Mouse (Mus musculus) CH12.LX (cell line): Measurements from ENCODE around the gene Gpr101. TPM values are rescaled to one million over a fixed set of nuclear protein-coding genes. Genes with fewer than 3 reads are reported as not detected.

ENCODE experiments used
- DNase-seq: peaks from one replicate; pipeline ENCODE4 v3.0.0-alpha.2; 2013; ENCODE audit errors: extremely low read depth
- H3K27ac ChIP-seq: 2 replicates; pipeline ENCODE4 v1.5.1; 2012; ENCODE audit warnings: low read depth, mild to moderate bottlenecking, control low read depth, moderate library complexity; ENCODE audit not compliant: insufficient read depth
- H3K27me3 ChIP-seq: replicated peaks from 2 replicates; pipeline ENCODE3; 2012; ENCODE audit warnings: inconsistent platforms
- H3K36me3 ChIP-seq, 2 experiments: replicated peaks in 1 of 2; 2 replicates each; pipeline versions ENCODE3 to v1.6.1; 2012; ENCODE audit warnings: inconsistent platforms in 1 of 2, low read length in 1 of 2, mild to moderate bottlenecking in 1 of 2, mixed read lengths in 1 of 2, moderate library complexity in 1 of 2; ENCODE audit not compliant: control insufficient read depth in 1 of 2, insufficient read depth in 1 of 2
- H3K4me1 ChIP-seq, 2 experiments: 2 replicates each; pipeline ENCODE4 v1.6.1; 2012; ENCODE audit warnings: inconsistent platforms in 1 of 2, moderate library complexity in 1 of 2; ENCODE audit not compliant: insufficient read depth in 2 of 2, control insufficient read depth in 1 of 2
- H3K4me2 ChIP-seq: 2 replicates; pipeline ENCODE4 v1.6.1; 2012; ENCODE audit warnings: low read depth, mild to moderate bottlenecking, control low read depth; ENCODE audit not compliant: poor library complexity, insufficient read depth, severe bottlenecking
- H3K4me3 ChIP-seq, 3 experiments: fragments of 150-350 bp in 1 of 3; sonication (generic) in 1 of 3; replicated peaks in 1 of 3; 2 replicates each; pipeline versions ENCODE3 to v1.5.1; 2011 to 2012; ENCODE audit warnings: low read depth in 2 of 3, low read length in 2 of 3, mild to moderate bottlenecking in 2 of 3, moderate library complexity in 2 of 3, control low read depth in 1 of 3, improper control_type of control experiment in 1 of 3, inconsistent platforms in 1 of 3, mixed read lengths in 1 of 3; ENCODE audit not compliant: poor library complexity in 1 of 3
- H3K79me2 ChIP-seq: replicated peaks from 2 replicates; pipeline ENCODE4 v1.6.1; 2012; ENCODE audit warnings: mild to moderate bottlenecking, moderate library complexity; ENCODE audit not compliant: control insufficient read depth, poor library complexity, insufficient read depth, severe bottlenecking; ENCODE audit errors: extremely low read depth
- H3K9ac ChIP-seq: 2 replicates; pipeline ENCODE4 v1.6.1; 2012; ENCODE audit warnings: low read depth, mild to moderate bottlenecking, control low read depth, moderate library complexity; ENCODE audit not compliant: insufficient read depth
- H3K9me3 ChIP-seq: replicated peaks from 2 replicates; pipeline ENCODE3; 2012; ENCODE audit warnings: low read length, inconsistent platforms, mixed read lengths
- CHD2 ChIP-seq: IDR thresholded peaks from 2 replicates; pipeline ENCODE4 v1.6.1; 2011; ENCODE audit warnings: low read length, improper control_type of control experiment
- CTCF ChIP-seq, 2 experiments: IDR thresholded peaks in 1 of 2; conservative IDR thresholded peaks in 1 of 2; 2 replicates each; pipeline ENCODE4 v1.5.1; 2011 to 2012; ENCODE audit warnings: low read depth in 2 of 2, low read length in 2 of 2, improper control_type of control experiment in 1 of 2, inconsistent platforms in 1 of 2, mild to moderate bottlenecking in 1 of 2, moderate library complexity in 1 of 2
- ELF1 ChIP-seq: IDR thresholded peaks from 2 replicates; pipeline ENCODE4 v1.6.1; 2014; ENCODE audit warnings: low read depth, mild to moderate bottlenecking, inconsistent platforms, low read length, improper control_type of control experiment
- ETS1 ChIP-seq: conservative IDR thresholded peaks from 2 replicates; pipeline ENCODE4 v1.6.1; 2012; ENCODE audit warnings: low read depth, mild to moderate bottlenecking, inconsistent platforms, low read length, improper control_type of control experiment, moderate library complexity
- IRF4 ChIP-seq: IDR thresholded peaks from 2 replicates; pipeline ENCODE4 v1.6.1; 2014; ENCODE audit warnings: low read depth, mild to moderate bottlenecking, inconsistent platforms, low read length, improper control_type of control experiment
- JUN ChIP-seq: IDR thresholded peaks from 2 replicates; pipeline ENCODE4 v1.6.1; 2011; ENCODE audit warnings: low read depth, mild to moderate bottlenecking, low read length, improper control_type of control experiment, moderate library complexity; ENCODE audit not compliant: insufficient read depth
- JUND ChIP-seq: conservative IDR thresholded peaks from 2 replicates; pipeline ENCODE4 v1.6.1; 2011; ENCODE audit warnings: low read depth, low read length, improper control_type of control experiment
- NELFE ChIP-seq: IDR thresholded peaks from 2 replicates; pipeline ENCODE4 v1.6.1; 2011; ENCODE audit warnings: low read depth, low read length, improper control_type of control experiment
- POLR2A ChIP-seq: IDR thresholded peaks from 2 replicates; pipeline ENCODE4 v1.6.1; 2011; ENCODE audit warnings: low read depth, mild to moderate bottlenecking, improper control_type of control experiment, low read length
- POLR2AphosphoS2 ChIP-seq: IDR thresholded peaks from 2 replicates; pipeline ENCODE4 v1.6.1; 2011; ENCODE audit warnings: low read depth, low read length, improper control_type of control experiment
- USF2 ChIP-seq: conservative IDR thresholded peaks from 2 replicates; pipeline ENCODE4 v1.6.1; 2011; ENCODE audit warnings: low read depth, low read length, improper control_type of control experiment
- ZC3H11A ChIP-seq: IDR thresholded peaks from 2 replicates; pipeline ENCODE4 v1.6.1; 2012; ENCODE audit warnings: low read depth, mild to moderate bottlenecking, inconsistent platforms, low read length, improper control_type of control experiment
- dilution Hi-C: fragments of 300-500 bp; cut with MboI; formaldehyde crosslinking; loops from 2 replicates; pipeline ENCODE4 v1.14.3; 2020; ENCODE audit warnings: low sequenced_read_pairs; ENCODE audit not compliant: extremely low pct_unique_long_range_greater_than_20kb, extremely low pct_ligation_motif_present
- in situ Hi-C: fragments of 300-500 bp; cut with MboI; formaldehyde crosslinking; loops from 3 replicates; pipeline ENCODE4 v1.14.3; 2019; ENCODE audit warnings: low sequenced_read_pairs, low pct_ligation_motif_present, low pct_unique_long_range_greater_than_20kb, mixed read lengths
- polyA plus RNA-seq: library from polyadenylated mRNA; unstranded; fragments of >175 nt; gene quantifications from 2 replicates; pipeline ENCODE4 v1.2.1, GENCODE M21; 2012; ENCODE audit warnings: low read depth; ENCODE audit not compliant: insufficient read length
- total RNA-seq, 2 experiments: library from RNA; depleted of rRNA; stranded (reverse); fragments of 300-350 nt in 1 of 2; fragments of >200 nt in 1 of 2; gene quantifications; 2 replicates each; pipeline ENCODE4 v1.2.3; 2012 to 2014

Gpr101 gene
- not detected in 2 replicates for total RNA-seq (2012; rRNA removed)
- total RNA-seq (2014; rRNA removed), result not detected in 2 replicates
- not detected in 2 replicates for polyA plus RNA-seq

DNA sequence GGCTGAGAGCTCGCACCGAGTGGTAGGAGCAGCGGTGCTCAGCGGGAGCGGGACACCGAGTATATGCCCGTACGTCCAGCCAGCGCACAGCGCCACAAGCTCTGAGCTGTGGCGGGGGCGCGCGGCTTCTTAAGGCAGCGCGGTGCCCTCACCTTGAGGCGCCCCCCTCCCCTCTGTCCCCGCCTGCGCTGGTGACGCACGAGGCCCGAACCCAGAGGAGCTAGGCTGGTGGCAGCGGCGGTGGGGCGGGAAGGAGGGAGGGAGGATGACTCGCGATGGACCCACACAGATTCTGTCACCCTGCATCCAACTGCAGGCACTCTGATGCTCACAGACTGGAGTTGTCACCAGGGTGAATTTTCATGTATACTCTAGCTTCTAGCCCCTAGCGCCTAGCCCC lies at the start of gene Gpr101:
TSS of gene Gpr101 (minus strand) at position 124 of the 400 bp plus-strand sequence.
- in situ Hi-C loops (no loop called here), dilution Hi-C loops (no loop called here)
- Histone ChIP-seq H3K4me2 (no peak within 1 kb of the TSS), H3K9me3 (no peaks in the 10 kb centered on the region), H3K4me3 (no peak within 1 kb of the TSS), H3K4me1 (no peaks in the 10 kb centered on the region), H3K9ac (no peak within 1 kb of the TSS), H3K36me3 (no peaks in the 10 kb centered on the region), H3K27me3 (no peaks in the 10 kb centered on the region), H3K27ac (no peak within 1 kb of the TSS), H3K79me2 (no peaks in the 10 kb centered on the region)
- DNase-seq, result no peak
- TF ChIP-seq ELF1, result no peak

DNA sequence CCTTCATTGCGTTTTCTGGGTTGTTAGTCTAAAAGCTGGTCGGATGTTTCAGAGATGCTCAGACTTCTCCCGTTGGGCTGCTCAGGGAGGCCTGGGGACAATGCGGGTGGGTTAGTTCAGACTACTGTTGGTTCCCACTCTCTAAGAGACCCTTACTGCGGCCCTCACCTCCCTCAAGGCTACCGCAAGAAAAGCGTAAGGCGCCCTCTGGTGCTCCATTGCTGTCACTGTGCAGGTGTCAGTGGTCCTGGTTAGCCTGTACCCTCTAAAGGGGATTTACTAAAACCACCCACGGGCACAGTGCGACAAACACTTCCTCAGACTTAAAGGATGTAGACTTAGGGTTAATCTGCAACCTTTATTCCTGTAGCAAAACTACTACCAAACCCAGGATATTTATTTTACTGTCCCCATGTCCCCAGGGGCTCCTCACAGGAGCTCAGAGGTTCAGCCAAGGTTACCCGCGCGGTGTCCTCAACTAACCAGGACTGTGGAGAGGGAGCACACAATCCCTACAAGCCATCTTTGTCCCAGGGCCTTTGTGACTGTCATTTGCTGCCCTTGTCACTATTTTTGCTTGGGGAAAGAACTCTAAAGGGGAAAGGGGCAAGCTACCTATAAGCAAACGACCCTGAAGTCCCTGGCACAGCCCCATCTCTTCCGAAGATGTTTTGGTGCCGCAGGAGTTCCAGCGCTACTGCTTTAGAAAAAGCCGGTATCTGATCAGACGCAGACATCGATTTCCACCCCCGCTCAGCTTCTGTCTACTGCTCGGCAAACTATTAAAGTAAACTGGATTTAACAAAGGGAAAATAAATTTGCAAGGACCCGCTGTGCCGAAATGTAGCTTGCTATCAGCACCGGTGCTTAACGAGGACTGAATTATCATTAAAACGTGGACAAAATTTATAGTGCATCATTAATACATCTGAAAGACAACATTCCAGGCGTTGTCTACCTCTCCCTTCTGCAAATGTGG lies 17.8 kb upstream of the Gpr101 start:
- Histone ChIP-seq H3K4me3 (no peak overlapping the region), H3K9ac (no peak overlapping the region), H3K27me3 (no peaks in the 10 kb centered on the region), H3K4me2 (no peak overlapping the region), H3K9me3 (no peaks in the 10 kb centered on the region), H3K36me3 (no peaks in the 10 kb centered on the region), H3K27ac (no peak overlapping the region), H3K79me2 (no peaks in the 10 kb centered on the region), H3K4me1 (no peaks in the 10 kb centered on the region)
- in situ Hi-C loops, result no loop called here
- dilution Hi-C loops, result no loop called here
- peak in 1 of 2 experiments; percentile 25; a peak in 1 of 4 replicates for TF ChIP-seq CTCF (conservative IDR thresholded peaks at IDR 0.05 in 1 of 2, IDR thresholded peaks at IDR 0.05 in 1 of 2; ENCODE audit: low read depth in 2 of 2, low read length in 2 of 2)
- no peak for TF ChIP-seq USF2
- no peak for DNase-seq

DNA sequence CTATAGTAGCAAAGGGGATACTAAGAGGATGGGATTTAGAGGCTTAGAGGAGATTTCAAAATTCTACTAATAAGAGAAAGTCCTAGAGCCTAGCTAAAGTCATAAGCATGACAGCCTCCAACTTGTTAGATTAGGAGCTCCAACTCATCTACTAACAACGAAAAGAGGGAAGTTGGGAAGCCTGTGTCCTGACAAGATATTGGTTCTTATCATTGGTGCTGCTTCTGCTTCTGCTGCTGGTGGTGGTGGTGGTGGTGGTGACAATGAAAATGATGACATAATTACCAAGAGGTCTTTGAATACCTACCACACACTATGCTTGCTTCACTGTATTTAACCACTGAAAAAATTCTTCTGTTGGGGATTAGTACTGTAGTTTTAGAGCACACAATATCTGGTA lies 2.7 kb upstream of the Gpr101 start:
- Histone ChIP-seq H3K4me3 (no peak overlapping the region), H3K4me2 (no peak overlapping the region), H3K79me2 (no peaks in the 10 kb centered on the region), H3K4me1 (no peaks in the 10 kb centered on the region), H3K9me3 (no peaks in the 10 kb centered on the region), H3K36me3 (no peaks in the 10 kb centered on the region), H3K27me3 (no peaks in the 10 kb centered on the region), H3K27ac (no peak overlapping the region), H3K9ac (no peak overlapping the region)
- TF ChIP-seq JUND (no peak), CHD2 (no peak), ETS1 (no peak), IRF4 (no peak), POLR2AphosphoS2 (no peak), ZC3H11A (no peak), JUN (no peak), POLR2A (no peak), NELFE (no peak)
- dilution Hi-C loops, result no loop called here
- no peak for DNase-seq
- in situ Hi-C loops, result no loop called here

Other genes starting within 250 kb of the Gpr101 start
- 68.9 and 69.8 TPM in 2 replicates for gene Arhgef6, start 165.0 kb downstream of the Gpr101 start, total RNA-seq (2012; rRNA removed)
- 162 and 167 TPM in 2 replicates for gene Arhgef6, start 165.0 kb downstream of the Gpr101 start, total RNA-seq (2014; rRNA removed)
- 206 and 230 TPM in 2 replicates for gene Arhgef6, start 165.0 kb downstream of the Gpr101 start, polyA plus RNA-seq
- gene Rbmx, start 110.7 kb downstream of the Gpr101 start, total RNA-seq (2012; rRNA removed), result 24.6 and 31.4 TPM in 2 replicates
- gene Rbmx, start 110.7 kb downstream of the Gpr101 start, total RNA-seq (2014; rRNA removed), result 27.8 and 29.1 TPM in 2 replicates
- gene Rbmx, start 110.7 kb downstream of the Gpr101 start, polyA plus RNA-seq, result 49.9 and 56.3 TPM in 2 replicates
- not detected in 2 replicates for gene Gm364, start 94.6 kb downstream of the Gpr101 start, total RNA-seq (2012; rRNA removed)
- gene Gm364, start 94.6 kb downstream of the Gpr101 start, total RNA-seq (2014; rRNA removed), result not detected in 2 replicates
- gene Gm364, start 94.6 kb downstream of the Gpr101 start, polyA plus RNA-seq, result not detected in 2 replicates